Mouse (Mus musculus) left cerebral cortex, postnatal 14 days (tissue): ENCODE results near the gene Slc25a27. TPM values are rescaled to one million over a fixed set of nuclear protein-coding genes. Genes with fewer than 3 reads are reported as not detected.

ENCODE experiments used
- DNase-seq, 2 experiments: peaks; one replicate each; pipeline ENCODE4 v3.0.0; 2021 to 2022; ENCODE audit warnings: low spot score in 2 of 2, mixed read lengths in 1 of 2
- intact Hi-C: fragments of 180-260 bp; cut with DNase I; formaldehyde crosslinking; loops from one replicate; pipeline ENCODE4 v1.15.1; 2025
- total RNA-seq, 2 experiments: library from RNA; stranded (reverse); gene quantifications; 2 replicates each; pipeline ENCODE4 v1.2.3; 2021

The Slc25a27 gene
- total RNA-seq, 2 experiments from 2014 or later = 40.2 to 42.5 TPM

GRCm38 (mm10) chr17:43592296-43593291, 74.4 kb downstream of the Slc25a27 start:
- intact Hi-C loops = no loop called here
- DNase-seq = peak; percentile 11 to 31

Other genes with a start within 250 kb of the Slc25a27 start
- gene Mep1a, start 164.4 kb downstream of the Slc25a27 start, total RNA-seq = not detected
- gene Ankrd66, start 123.6 kb downstream of the Slc25a27 start, total RNA-seq = not detected
- gene Pla2g7, start 99.1 kb downstream of the Slc25a27 start, total RNA-seq = 10 to 100 TPM; 60.4 to 65.9 TPM
- gene Tdrd6, start 36.9 kb downstream of the Slc25a27 start, total RNA-seq = under 1 TPM; 0.38 to 0.40 TPM
- 1 to 10 TPM; 1.7 to 2.2 TPM for gene Cyp39a1, start 211 bp upstream of the Slc25a27 start, total RNA-seq
- 100 to 1,000 TPM; 112 to 122 TPM for gene Rcan2, start 134.1 kb upstream of the Slc25a27 start, total RNA-seq